Mouse (Mus musculus) brain, embryonic 14.5 days (tissue): ENCODE results near the gene Traf7.

Experiments used
- CTCF ChIP-seq: fragments of 200-500 bp; IDR thresholded peaks from 2 replicates; pipeline ENCODE4 v1.5.1; 2012; ENCODE audit warnings: inconsistent platforms, mild to moderate bottlenecking, moderate library complexity, borderline replicate concordance; ENCODE audit not compliant: insufficient read depth, insufficient read length; ENCODE audit errors: extremely low read depth
- POLR2A ChIP-seq: fragments of 200-500 bp; IDR thresholded peaks from 2 replicates; pipeline ENCODE4 v1.6.1; 2012; ENCODE audit warnings: mild to moderate bottlenecking, inconsistent platforms, borderline replicate concordance; ENCODE audit not compliant: poor library complexity, insufficient read depth, insufficient read length, severe bottlenecking; ENCODE audit errors: extremely low read depth

DNA sequence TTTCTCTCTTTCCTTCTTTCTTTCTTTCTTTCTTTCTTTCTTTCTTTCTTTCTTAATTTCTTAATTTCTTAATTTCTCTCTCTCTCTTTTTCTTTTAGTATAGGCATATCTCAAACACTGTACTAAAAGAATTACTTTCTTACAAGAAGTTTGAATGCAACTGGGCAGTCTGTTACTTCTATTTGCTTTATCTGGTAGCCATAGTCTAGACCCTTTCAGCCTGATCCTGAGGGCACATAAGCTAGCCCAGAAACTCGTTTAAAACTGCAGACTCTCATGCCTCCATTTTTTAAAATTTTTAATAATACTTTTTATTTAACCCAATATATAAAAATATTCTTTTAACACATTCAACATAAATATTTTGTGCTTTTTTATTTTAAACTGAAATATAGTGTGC is 48.3 kb downstream of the Traf7 start:
- TF ChIP-seq CTCF (no peak), POLR2A (no peak)
